Mouse (Mus musculus): Measurements from ENCODE around the gene E330017A01Rik.

DNA sequence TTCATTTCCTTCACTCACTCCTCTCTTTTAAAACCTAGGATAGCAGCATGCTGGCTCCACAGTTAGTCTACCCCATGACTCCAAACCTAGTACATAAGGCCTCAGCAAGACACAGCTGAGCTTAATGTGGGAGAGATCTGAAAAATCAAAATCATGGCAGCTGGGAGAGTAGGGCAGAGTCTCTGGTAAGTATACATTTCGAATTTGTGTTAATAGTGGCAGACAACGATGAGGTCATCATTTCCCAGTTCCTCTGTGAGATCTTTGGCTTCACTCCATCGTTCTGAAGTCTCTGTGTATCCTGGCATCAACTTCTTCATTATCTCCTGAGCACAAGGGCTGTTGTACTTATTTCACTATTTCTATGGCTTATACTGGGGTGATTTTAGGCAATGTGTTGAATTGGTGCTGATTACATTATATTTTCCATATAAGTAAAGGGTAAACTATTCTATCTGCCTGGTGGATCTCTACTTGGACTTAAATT, at the start of gene E330017A01Rik:
- TF ChIP-seq CTCF (IDR thresholded peaks at IDR 0.05; ENCODE audit: extremely low read depth, insufficient read depth, low read length) (no peak), POLR2A (IDR thresholded peaks at IDR 0.05; ENCODE audit: extremely low read depth, insufficient read depth, low read length) (no peak)

Measured in cortical plate, adult 2 months (tissue).